Mouse (Mus musculus): ENCODE data around the gene Megf8.
A peak's percentile ranks its signal among the peaks of the same experiment; 100 is the strongest.

Gene Megf8

DNA sequence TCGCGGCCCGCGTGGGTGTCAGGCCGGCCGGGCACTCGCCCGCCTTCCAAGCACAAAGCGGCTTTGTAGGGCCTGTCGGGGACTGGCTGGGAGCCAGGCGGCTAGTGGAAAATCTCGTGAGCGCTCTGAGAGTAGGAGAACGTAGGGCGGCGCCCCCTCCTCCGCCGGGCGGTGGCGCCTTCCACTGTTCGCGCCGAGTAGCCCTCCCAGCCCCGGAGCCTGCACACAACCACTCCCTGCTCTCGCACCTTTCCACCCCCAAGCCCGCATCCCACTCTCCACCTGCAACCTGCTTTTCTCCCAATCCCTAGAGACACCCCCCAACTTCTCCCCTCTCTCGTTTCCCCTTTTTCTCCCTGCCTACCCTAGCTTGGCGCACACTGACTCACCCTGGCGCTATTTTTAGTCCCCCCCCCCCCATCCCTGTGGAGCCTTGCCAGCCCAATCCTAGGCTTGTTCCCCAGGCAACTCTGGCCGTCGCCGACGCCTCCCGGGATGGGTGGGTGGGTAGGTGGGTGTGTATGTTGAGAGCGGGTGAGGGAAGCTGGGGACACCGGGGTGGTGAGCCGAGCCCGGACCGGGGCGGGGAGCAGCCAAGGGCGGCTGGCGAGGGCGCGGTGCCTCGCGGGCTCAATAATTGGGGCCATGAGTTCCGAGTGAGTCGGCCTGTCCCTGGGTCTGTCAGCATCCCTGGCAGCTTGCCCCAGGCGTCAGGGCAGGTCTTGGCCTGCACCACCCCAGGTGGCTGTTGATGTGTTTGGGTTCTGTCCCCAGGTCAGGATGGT, 37.7 kb upstream of the Megf8 start:
- DNase-seq (ENCODE audit: low read depth) = peak; percentile 86

DNA sequence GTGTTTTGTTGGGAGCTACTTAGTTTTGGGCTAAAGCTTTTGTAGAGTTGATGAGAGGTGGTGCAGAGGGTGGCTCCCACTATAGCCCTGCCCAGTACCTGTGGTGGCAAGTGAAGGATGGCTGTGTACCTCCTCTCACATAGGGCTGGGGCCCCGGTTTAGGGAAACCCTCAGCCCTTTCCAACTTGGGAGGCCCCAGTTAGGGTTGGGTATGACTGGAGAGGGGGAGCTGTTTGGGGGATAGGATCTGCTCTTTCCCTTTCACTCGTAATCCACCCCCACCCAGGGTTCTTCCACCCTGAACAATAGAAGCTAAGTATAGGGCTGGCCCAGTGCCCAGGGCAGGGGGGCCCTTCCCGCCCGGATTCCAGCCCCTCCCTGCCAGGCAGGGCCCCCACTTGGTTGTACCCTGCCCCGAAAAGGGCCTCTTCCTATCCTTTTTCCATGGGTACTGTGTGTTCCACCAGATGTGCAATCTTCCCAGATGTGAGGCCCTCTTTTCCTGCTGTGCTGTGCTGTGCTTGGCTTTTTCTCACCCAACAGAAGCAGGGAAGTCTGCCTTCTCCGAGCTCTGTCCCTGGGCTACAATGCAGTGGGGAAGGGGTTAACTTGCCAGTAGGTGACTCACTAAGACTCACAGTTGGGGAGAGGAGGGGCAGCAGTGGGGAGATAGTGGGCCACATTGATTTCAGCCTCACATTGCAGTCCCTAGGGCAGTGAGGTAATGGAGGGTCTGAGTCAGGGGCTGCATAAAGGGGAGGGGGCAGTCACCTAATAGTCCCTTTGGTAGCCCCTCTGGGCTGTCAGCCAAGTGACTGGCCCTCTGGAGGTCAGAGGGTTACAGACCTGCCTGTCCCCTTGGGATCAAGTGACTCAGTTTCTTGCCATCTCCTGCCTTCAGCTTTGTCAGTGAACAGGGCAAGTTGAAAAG, 36.8 kb upstream of the Megf8 start:
- DNase-seq (ENCODE audit: low read depth) = peak; percentile 92

GRCm38 (mm10) chr7:25281166-25281733, 35.7 kb upstream of the Megf8 start:
- no peak for DNase-seq (ENCODE audit: low read depth)

- DNase-seq (ENCODE audit: low read depth) = peak; percentile 98
These were observed 35.0 kb upstream of the Megf8 start for GRCm38 (mm10) chr7:25281734-25282601.

DNA sequence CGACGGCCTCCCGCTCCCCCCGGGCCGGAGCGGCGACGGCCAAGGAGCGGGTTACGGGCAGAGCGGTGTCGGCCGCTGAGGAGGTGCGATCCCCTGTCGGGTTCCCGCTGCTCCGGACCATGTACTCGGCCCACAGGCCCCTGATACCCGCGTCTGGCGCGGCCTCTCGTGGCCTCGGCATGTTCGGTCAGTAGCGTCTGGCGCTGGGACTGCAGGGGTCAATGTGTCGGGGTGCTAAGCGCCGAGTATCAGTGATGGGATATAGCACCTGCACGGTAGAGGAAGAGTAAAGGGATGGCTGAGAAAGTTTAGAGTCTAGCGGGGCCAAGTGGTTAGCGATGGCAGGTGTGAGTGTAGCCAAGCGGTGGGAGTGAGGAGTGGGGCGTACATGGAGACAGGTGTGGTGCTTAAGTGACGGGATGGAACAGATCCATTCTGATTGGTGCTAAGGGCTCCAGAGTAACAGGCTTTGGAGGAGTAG, 34.2 kb upstream of the Megf8 start:
- peak; percentile 49 for DNase-seq (ENCODE audit: low read depth)

DNA sequence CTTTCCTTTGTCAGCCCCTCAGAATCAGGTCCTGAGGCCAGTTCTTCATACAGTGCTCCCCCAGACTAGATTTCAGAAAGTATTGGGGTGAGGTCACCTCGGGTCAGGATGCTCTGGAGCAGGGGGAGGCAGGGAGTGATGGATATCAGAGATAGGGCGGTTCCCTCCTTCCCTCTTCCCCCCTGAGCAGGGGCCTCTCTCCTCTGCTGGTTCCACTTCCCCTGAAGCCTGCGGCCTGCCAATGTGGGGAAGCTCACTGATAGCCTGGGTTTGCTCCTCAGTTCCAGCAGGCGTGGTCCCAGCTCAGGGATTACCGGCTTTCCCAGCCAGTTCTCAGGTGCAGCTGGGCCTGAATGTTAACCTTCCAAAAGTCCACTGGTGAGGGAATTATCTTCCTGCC, 33.3 kb upstream of the Megf8 start:
- peak; percentile 48 for DNase-seq (ENCODE audit: low read depth)

GRCm38 (mm10) chr7:25284171-25284570, 32.8 kb upstream of the Megf8 start:
- no peak for DNase-seq (ENCODE audit: low read depth)

DNA sequence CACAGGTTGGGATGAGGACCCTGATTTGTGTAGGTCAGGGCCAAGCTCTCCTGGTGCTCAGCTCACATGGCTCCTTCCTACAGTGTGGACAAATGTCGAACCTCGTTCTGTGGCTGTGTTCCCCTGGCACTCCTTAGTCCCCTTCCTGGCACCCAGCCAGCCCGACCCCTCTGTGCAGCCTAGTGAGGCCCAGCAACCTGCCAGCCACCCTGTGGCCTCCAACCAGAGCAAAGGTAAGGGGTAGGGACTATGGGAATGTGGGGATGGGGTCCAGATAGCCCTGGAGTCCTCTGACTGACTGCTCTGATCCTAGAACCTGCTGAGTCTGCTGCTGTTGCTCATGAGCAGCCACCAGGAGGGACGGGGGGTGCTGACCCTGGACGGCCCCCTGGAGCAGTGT, 32.2 kb upstream of the Megf8 start:
- no peak for DNase-seq (ENCODE audit: low read depth)

- no peak for DNase-seq (ENCODE audit: low read depth)
These were observed 31.3 kb upstream of the Megf8 start for GRCm38 (mm10) chr7:25285511-25286238.

GRCm38 (mm10) chr7:25286989-25287388, 30.0 kb upstream of the Megf8 start:
- no peak for DNase-seq (ENCODE audit: low read depth)

GRCm38 (mm10) chr7:25288011-25288410, 29.0 kb upstream of the Megf8 start:
- no peak for DNase-seq (ENCODE audit: low read depth)

DNA sequence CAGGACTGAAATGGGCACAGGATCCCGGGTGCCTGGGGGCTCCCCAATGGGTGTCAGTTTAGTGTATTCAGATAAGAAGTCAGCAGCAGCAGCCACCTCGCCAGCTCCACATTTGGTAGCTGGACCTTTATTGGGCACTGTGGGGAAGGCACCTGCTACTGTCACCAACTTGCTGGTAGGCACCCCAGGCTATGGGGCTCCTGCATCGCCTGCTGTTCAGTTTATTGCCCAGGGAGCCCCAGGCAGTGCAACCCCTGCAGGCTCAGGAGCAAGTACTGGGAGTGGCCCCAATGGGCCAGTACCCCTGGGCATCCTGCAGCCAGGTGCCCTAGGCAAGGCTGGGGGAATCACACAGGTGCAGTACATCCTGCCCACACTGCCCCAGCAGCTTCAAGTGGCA, 28.2 kb upstream of the Megf8 start:
- no peak for DNase-seq (ENCODE audit: low read depth)

DNA sequence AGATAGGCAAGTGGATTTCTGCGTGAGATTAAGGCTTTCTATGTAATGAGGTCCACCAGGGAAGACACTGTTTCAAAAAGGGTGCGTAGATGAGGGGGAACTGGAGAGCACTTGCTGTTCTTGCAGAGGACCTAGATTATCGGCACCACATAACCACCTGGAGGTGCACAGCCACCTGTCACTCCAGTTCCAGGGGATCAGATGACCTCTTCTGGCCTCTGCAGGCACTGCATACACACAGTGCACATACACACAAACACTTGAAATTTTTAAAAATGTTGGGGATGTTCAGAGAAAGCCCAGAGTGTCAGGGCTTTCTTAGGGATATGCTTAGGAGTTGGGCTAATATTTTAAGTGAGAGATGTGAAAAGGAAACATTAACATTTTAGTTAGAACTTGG, 27.0 kb upstream of the Megf8 start:
- DNase-seq (ENCODE audit: low read depth) = no peak

DNA sequence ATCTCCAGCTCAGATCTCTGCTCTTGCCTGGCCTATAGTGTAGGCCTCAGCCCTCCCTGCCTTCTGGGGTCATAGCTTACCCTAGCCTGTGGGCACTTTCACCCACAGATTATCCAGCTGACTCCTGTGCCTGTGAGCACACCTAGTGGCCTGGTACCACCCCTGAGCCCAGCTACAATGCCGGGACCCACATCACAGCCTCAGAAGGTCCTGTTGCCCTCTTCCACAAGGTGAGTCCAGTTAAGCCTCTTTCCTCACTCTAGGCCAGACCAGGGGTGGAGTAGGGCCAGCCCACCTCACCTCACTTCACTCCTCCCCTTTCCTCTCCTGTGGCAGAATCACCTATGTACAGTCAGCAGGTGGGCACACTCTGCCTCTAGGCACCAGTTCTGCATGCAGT, 26.5 kb upstream of the Megf8 start:
- DNase-seq (ENCODE audit: low read depth) = no peak

DNA sequence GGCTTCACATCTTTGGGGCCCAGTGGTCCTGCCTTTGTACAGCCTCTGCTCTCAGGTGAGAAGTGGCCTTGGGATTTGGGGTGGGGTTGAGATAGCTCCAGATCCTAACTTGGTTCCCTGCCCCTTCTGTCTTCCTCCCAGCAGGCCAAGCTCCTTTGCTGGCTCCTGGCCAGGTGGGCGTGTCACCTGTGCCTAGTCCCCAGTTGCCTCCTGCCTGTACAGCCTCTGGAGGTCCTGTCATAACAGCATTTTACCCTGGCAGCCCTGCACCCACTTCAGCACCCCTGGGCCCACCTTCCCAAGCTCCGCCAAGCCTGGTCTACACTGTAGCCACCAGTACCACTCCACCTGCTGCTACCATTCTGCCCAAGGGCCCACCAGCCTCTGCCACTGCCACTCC, 26.1 kb upstream of the Megf8 start:
- DNase-seq (ENCODE audit: low read depth) = no peak

DNA sequence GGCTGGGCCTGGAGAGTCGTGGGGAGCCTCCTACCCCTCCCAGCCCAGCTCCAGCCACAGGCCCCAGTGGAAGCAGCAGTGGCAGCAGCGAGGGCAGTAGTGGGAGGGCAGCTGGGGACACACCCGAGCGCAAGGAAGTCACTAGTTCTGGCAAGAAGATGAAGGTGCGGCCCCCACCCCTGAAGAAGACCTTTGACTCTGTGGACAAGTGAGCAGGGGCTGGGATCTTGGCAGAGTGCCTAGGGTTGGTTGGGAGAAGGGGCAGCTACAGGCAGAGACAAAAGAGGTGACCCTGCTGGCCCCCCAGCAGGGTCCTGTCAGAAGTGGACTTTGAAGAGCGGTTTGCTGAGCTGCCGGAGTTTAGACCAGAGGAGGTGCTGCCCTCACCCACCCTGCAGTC, 24.9 kb upstream of the Megf8 start:
- DNase-seq (ENCODE audit: low read depth) = no peak

- no peak for DNase-seq (ENCODE audit: low read depth)
These were observed 23.7 kb upstream of the Megf8 start for GRCm38 (mm10) chr7:25293191-25293739.

DNA sequence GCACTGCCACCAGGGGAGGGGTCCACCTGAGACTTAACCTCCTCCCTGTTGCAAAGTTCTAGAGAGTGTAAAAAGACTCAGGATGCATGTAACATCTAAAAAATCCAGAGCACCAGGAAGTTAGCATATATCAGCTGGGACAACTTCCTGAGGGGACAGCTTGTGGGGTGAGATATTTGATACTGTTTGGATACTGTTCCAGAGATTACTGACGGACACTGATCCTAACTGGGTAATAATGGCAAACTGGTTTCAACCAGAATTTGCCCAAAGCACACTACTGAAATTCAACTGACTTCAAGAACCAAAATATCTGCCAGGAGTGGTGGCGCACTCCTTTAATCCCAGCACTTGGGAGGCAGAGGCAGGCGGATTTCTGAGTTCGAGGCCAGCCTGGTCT, 22.5 kb upstream of the Megf8 start:
- no peak for DNase-seq (ENCODE audit: low read depth)

DNA sequence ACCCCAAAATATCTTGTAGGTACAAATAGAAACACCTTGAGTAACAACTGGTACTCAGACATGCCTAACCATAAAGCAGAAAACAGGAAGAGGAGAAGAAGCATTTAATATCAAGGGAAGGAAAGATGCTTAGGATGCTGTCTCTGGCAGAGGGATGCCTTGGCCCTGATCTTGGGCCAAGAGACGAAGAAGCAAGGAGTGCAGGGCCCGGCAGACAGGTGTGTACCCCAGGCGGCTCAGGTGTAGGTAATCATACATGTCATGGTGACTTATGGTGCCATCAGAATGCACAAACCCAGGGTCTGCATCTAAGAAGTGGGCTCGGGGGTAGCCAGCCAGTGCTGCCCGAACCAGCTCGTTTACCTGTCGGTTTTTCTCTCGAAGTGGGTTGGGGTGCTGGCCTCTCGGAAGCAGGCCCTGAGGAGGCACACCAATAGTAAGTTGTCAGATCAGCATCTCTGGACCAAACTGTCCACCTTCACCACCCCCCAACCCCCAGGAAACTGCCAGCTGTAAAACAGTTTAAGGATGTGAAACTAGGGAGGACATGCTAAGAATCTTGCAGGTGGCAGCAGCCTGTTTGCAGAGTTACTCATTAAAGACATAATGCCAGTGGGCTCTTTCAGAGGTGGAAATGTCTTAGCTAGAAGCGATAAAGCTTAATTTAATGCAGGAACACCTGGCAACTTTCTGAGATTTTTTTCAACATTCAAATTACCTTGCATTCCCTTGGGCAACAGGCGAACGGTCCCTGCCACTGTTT, 21.8 kb upstream of the Megf8 start:
- no peak for DNase-seq (ENCODE audit: low read depth)

DNA sequence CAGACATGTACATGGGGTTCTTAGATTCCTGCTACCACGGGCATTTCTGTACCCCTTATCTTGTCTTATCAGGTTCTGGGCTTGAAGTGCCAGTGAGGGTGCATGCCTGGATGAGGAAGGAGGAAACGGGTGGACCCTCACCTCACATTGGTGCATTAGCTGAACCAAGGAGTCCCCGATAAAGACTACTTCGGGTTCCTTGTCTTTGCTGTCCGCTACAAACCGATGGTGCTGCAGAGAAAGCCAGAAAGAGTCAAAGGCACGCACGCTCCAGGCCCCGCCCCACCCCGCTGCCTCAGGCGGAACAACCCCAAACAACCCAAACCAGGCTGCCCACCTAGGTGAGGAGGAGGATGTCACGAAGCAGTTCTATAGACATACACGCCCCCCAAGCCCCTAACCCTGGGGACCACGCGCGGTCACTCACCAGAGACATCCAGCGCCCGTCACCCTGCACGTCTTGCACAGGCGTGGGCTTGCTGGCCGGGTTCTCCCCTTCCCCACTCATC, 20.0 kb upstream of the Megf8 start:
- DNase-seq (ENCODE audit: low read depth) = no peak
